Mouse (Mus musculus) E14TG2a.4 (cell line): ENCODE measurements at regions not wholly inside any gene's neighbourhood (a gene's known extent, or its start where the extent isn't known, plus 50 kb on each side); places are given as distances from the start of the nearest gene placed in this dataset.

ENCODE experiments used
- CTCF ChIP-seq: conservative IDR thresholded peaks from 2 replicates; pipeline ENCODE4 v1.5.1; 2014; ENCODE audit warnings: low read length
- NANOG ChIP-seq: IDR thresholded peaks from 2 replicates; pipeline ENCODE4 v1.6.1; 2014; ENCODE audit warnings: borderline replicate concordance, low read length, mixed read lengths

- TF ChIP-seq CTCF (no peak), NANOG (no peak)
Observed at GRCm38 (mm10) chr7:133459306-133459705, 142.7 kb downstream of the Tex36 start.
